Mouse (Mus musculus): ENCODE data around the gene Snx10. TPM values are rescaled to one million over a fixed set of nuclear protein-coding genes. Genes with fewer than 3 reads are reported as not detected.
A peak's percentile ranks its signal among the peaks of the same experiment; 100 is the strongest.

Snx10 gene
- polyA plus RNA-seq, 1 experiment from 2014 or later = 17.3 TPM

- no peak overlapping the region for H3K4me3 ChIP-seq (replicated peaks)
- H3K4me2 ChIP-seq = no peak overlapping the region
- no peak for ATAC-seq (ENCODE audit: insufficient number of reproducible peaks, insufficient read depth, low FRiP score, low TSS enrichment, low read depth)
- H3K27me3 ChIP-seq = no peaks in the 10 kb centered on the region
- 0 out of 2 replicates have a peak, but pooled peaks cover 3% of the 10 kb centered on the region for H3K9me3 ChIP-seq
- WGBS = 65% methylated on average over 14 of the region's 14 CpGs
- no peak overlapping the region for H3K9ac ChIP-seq (replicated peaks)
- 0 out of 2 replicates have a peak, but pooled peaks cover 7% of the 10 kb centered on the region for H3K4me1 ChIP-seq (replicated peaks)
- H3K27ac ChIP-seq = no peak overlapping the region
- H3K36me3 ChIP-seq = no peaks in the 10 kb centered on the region
Measured at GRCm38 (mm10) chr6:51566771-51567680, 43.3 kb downstream of the Snx10 start.

- no peak overlapping the region for H3K4me2 ChIP-seq
- H3K9me3 ChIP-seq = 0 out of 2 replicates have a peak, but pooled peaks cover 3% of the 10 kb centered on the region
- no peaks in the 10 kb centered on the region for H3K36me3 ChIP-seq
- no peak overlapping the region for H3K9ac ChIP-seq (replicated peaks)
- WGBS = 92% methylated on average over 8 of the region's 8 CpGs
- H3K27ac ChIP-seq = no peak overlapping the region
- no peak overlapping the region for H3K4me3 ChIP-seq (replicated peaks)
- 0 out of 2 replicates have a peak, but pooled peaks cover 7% of the 10 kb centered on the region for H3K4me1 ChIP-seq (replicated peaks)
- ATAC-seq (ENCODE audit: insufficient number of reproducible peaks, insufficient read depth, low FRiP score, low TSS enrichment, low read depth) = no peak
- no peaks in the 10 kb centered on the region for H3K27me3 ChIP-seq
Measured at GRCm38 (mm10) chr6:51569086-51569485, 45.4 kb downstream of the Snx10 start.

- no peak for ATAC-seq (ENCODE audit: insufficient number of reproducible peaks, insufficient read depth, low FRiP score, low TSS enrichment, low read depth)
- H3K9me3 ChIP-seq = no peaks in the 10 kb centered on the region
- 88% methylated on average over 4 of the region's 4 CpGs for WGBS
Measured at GRCm38 (mm10) chr6:51573136-51573535, 49.4 kb downstream of the Snx10 start.

GRCm38 (mm10) chr6:51574132-51574531, 50.4 kb downstream of the Snx10 start:
- H3K36me3 ChIP-seq = no peaks in the 10 kb centered on the region
- no peak overlapping the region for H3K4me3 ChIP-seq (replicated peaks)
- no peak for ATAC-seq (ENCODE audit: insufficient number of reproducible peaks, insufficient read depth, low FRiP score, low TSS enrichment, low read depth)
- no peak overlapping the region for H3K4me2 ChIP-seq
- H3K27ac ChIP-seq = no peak overlapping the region
- peaks cover 5% of the 10 kb centered on the region; the same call in 1 of the 2 replicates for H3K4me1 ChIP-seq (replicated peaks)
- no peaks in the 10 kb centered on the region for H3K27me3 ChIP-seq
- no peak overlapping the region for H3K9ac ChIP-seq (replicated peaks)
- 89% methylated on average over 13 of the region's 13 CpGs for whole genome bisulfite sequencing
- H3K9me3 ChIP-seq = no peaks in the 10 kb centered on the region

More at GRCm38 (mm10) chr6:51573136-51573535, 49.4 kb downstream of the Snx10 start:
- no peak overlapping the region for H3K9ac ChIP-seq (replicated peaks)
- H3K4me3 ChIP-seq (replicated peaks) = no peak overlapping the region
- H3K36me3 ChIP-seq = no peaks in the 10 kb centered on the region
- no peak overlapping the region for H3K4me2 ChIP-seq
- H3K27ac ChIP-seq = no peak overlapping the region
- no peaks in the 10 kb centered on the region for H3K27me3 ChIP-seq
- peaks cover 5% of the 10 kb centered on the region; the same call in 1 of the 2 replicates for H3K4me1 ChIP-seq (replicated peaks)

- Histone ChIP-seq H3K4me3 (replicated peaks) (no peak overlapping the region), H3K9ac (replicated peaks) (no peak overlapping the region), H3K27ac (no peak overlapping the region), H3K4me1 (replicated peaks) (peaks cover 10% of the 10 kb centered on the region; the same call in 1 of the 2 replicates), H3K9me3 (no peaks in the 10 kb centered on the region), H3K36me3 (peaks cover 5% of the 10 kb centered on the region; the same call in 1 of the 2 replicates), H3K27me3 (no peaks in the 10 kb centered on the region), H3K4me2 (no peak overlapping the region)
- no peak for ATAC-seq (ENCODE audit: insufficient number of reproducible peaks, insufficient read depth, low FRiP score, low TSS enrichment, low read depth)
- 80% methylated on average over 4 of the region's 4 CpGs for WGBS
Measured at GRCm38 (mm10) chr6:51578415-51578814, 54.7 kb downstream of the Snx10 start.

GRCm38 (mm10) chr6:51580040-51580680, 56.5 kb downstream of the Snx10 start:
- WGBS = 28% methylated on average over 18 of the region's 18 CpGs
- no peak overlapping the region for H3K4me3 ChIP-seq (replicated peaks)
- no peak overlapping the region for H3K4me2 ChIP-seq
- peaks cover 7% of the 10 kb centered on the region; the same call in 1 of the 2 replicates for H3K4me1 ChIP-seq (replicated peaks)
- H3K27me3 ChIP-seq = no peaks in the 10 kb centered on the region
- H3K9ac ChIP-seq (replicated peaks) = no peak overlapping the region
- ATAC-seq (ENCODE audit: insufficient number of reproducible peaks, insufficient read depth, low FRiP score, low TSS enrichment, low read depth) = peak; percentile 73
- H3K9me3 ChIP-seq = no peaks in the 10 kb centered on the region
- no peak overlapping the region for H3K27ac ChIP-seq
- H3K36me3 ChIP-seq = peaks cover 5% of the 10 kb centered on the region; the same call in 1 of the 2 replicates

GRCm38 (mm10) chr6:51581418-51581817, 57.7 kb downstream of the Snx10 start:
- Histone ChIP-seq H3K27me3 (no peaks in the 10 kb centered on the region), H3K9me3 (no peaks in the 10 kb centered on the region), H3K9ac (replicated peaks) (no peak overlapping the region), H3K27ac (no peak overlapping the region), H3K4me1 (replicated peaks) (peaks cover 8% of the 10 kb centered on the region; the same call in 1 of the 2 replicates), H3K36me3 (peaks cover 5% of the 10 kb centered on the region; the same call in 1 of the 2 replicates), H3K4me2 (no peak overlapping the region), H3K4me3 (replicated peaks) (no peak overlapping the region)
- 88% methylated on average over 9 of the region's 9 CpGs for WGBS
- ATAC-seq (ENCODE audit: insufficient number of reproducible peaks, insufficient read depth, low FRiP score, low TSS enrichment, low read depth) = no peak

GRCm38 (mm10) chr6:51582051-51582450, 58.4 kb downstream of the Snx10 start:
- Histone ChIP-seq H3K4me3 (replicated peaks) (no peak overlapping the region), H3K4me1 (replicated peaks) (peaks cover 11% of the 10 kb centered on the region; the same call in 1 of the 2 replicates), H3K27me3 (no peaks in the 10 kb centered on the region), H3K36me3 (peaks cover 5% of the 10 kb centered on the region; the same call in 1 of the 2 replicates), H3K4me2 (no peak overlapping the region), H3K27ac (no peak overlapping the region), H3K9me3 (no peaks in the 10 kb centered on the region), H3K9ac (replicated peaks) (no peak overlapping the region)
- no peak for ATAC-seq (ENCODE audit: insufficient number of reproducible peaks, insufficient read depth, low FRiP score, low TSS enrichment, low read depth)
- WGBS = 88% methylated on average over 9 of the region's 9 CpGs

- WGBS = 34% methylated on average over 8 of the region's 8 CpGs
- Histone ChIP-seq H3K27me3 (0 out of 2 replicates have a peak, but pooled peaks cover 3% of the 10 kb centered on the region), H3K9ac (replicated peaks) (no peak overlapping the region), H3K9me3 (no peaks in the 10 kb centered on the region), H3K4me1 (replicated peaks) (peaks cover 28% of the 10 kb centered on the region), H3K36me3 (peaks cover under 1% of the 10 kb centered on the region; the same call in 1 of the 2 replicates), H3K4me3 (replicated peaks) (no peak overlapping the region), H3K4me2 (no peak overlapping the region), H3K27ac (no peak overlapping the region)
- no peak for ATAC-seq (ENCODE audit: insufficient number of reproducible peaks, insufficient read depth, low FRiP score, low TSS enrichment, low read depth)
Measured at GRCm38 (mm10) chr6:51585980-51586379, 62.3 kb downstream of the Snx10 start.

- 70% methylated on average over 3 of the region's 3 CpGs for WGBS
- no peak overlapping the region for H3K4me3 ChIP-seq (replicated peaks)
- H3K4me2 ChIP-seq = no peak overlapping the region
- no peaks in the 10 kb centered on the region for H3K36me3 ChIP-seq
- no peak for ATAC-seq (ENCODE audit: insufficient number of reproducible peaks, insufficient read depth, low FRiP score, low TSS enrichment, low read depth)
- no peak overlapping the region for H3K27ac ChIP-seq
- H3K9ac ChIP-seq (replicated peaks) = no peak overlapping the region
- H3K27me3 ChIP-seq = 0 out of 2 replicates have a peak, but pooled peaks cover 3% of the 10 kb centered on the region
- no peaks in the 10 kb centered on the region for H3K9me3 ChIP-seq
- H3K4me1 ChIP-seq (replicated peaks) = peaks cover 28% of the 10 kb centered on the region
Measured at GRCm38 (mm10) chr6:51587266-51587665, 63.6 kb downstream of the Snx10 start.

- Histone ChIP-seq H3K4me1 (replicated peaks) (peaks cover 35% of the 10 kb centered on the region), H3K4me2 (no peak overlapping the region), H3K27ac (no peak overlapping the region), H3K36me3 (no peaks in the 10 kb centered on the region), H3K9me3 (no peaks in the 10 kb centered on the region), H3K27me3 (0 out of 2 replicates have a peak, but pooled peaks cover 3% of the 10 kb centered on the region), H3K4me3 (replicated peaks) (no peak overlapping the region), H3K9ac (replicated peaks) (no peak overlapping the region)
- WGBS = 45% methylated on average over 1 of the region's 1 CpGs
- no peak for ATAC-seq (ENCODE audit: insufficient number of reproducible peaks, insufficient read depth, low FRiP score, low TSS enrichment, low read depth)
Measured at GRCm38 (mm10) chr6:51591264-51591663, 67.6 kb downstream of the Snx10 start.
